Mouse (Mus musculus) mouse trophoblast stem cell (cell line): ENCODE results near the gene Galk1.

Experiments used
- in situ Hi-C, 2 experiments: fragments of 300-500 bp; cut with MseI, MboI; formaldehyde crosslinking; loops; 2 replicates in 1 of 2; 3 replicates in 1 of 2; pipeline ENCODE4 v1.15.1; 2025

Gene Galk1

GRCm38 (mm10) chr11:116011529-116012261 lies 824 bp downstream of the Galk1 start:
- in situ Hi-C loops = no loop called here

GRCm38 (mm10) chr11:116010948-116011347 lies 1.6 kb downstream of the Galk1 start:
- in situ Hi-C loops = no loop called here

GRCm38 (mm10) chr11:116010146-116010545 lies 2.4 kb downstream of the Galk1 start:
- in situ Hi-C loops = no loop called here

GRCm38 (mm10) chr11:116009661-116010060 lies 2.9 kb downstream of the Galk1 start:
- in situ Hi-C loops = no loop called here

- in situ Hi-C loops = no loop called here
Measured at GRCm38 (mm10) chr11:116008832-116009375, 3.6 kb downstream of the Galk1 start.

GRCm38 (mm10) chr11:116008411-116008810 lies 4.1 kb downstream of the Galk1 start:
- in situ Hi-C loops = no loop called here

- in situ Hi-C loops = no loop called here
Measured at GRCm38 (mm10) chr11:116007095-116007850, 5.2 kb downstream of the Galk1 start.

- in situ Hi-C loops = no loop called here
Measured at GRCm38 (mm10) chr11:116005701-116006419, 6.7 kb downstream of the Galk1 start.

- in situ Hi-C loops = no loop called here
Measured at GRCm38 (mm10) chr11:116004840-116005700, 7.4 kb downstream of the Galk1 start.

GRCm38 (mm10) chr11:116004186-116004823 lies 8.2 kb downstream of the Galk1 start:
- in situ Hi-C loops = no loop called here

GRCm38 (mm10) chr11:116002894-116003293 lies 9.6 kb downstream of the Galk1 start:
- in situ Hi-C loops = no loop called here

GRCm38 (mm10) chr11:116001725-116002124 lies 10.8 kb downstream of the Galk1 start:
- in situ Hi-C loops = no loop called here

GRCm38 (mm10) chr11:116000607-116001006 lies 11.9 kb downstream of the Galk1 start:
- in situ Hi-C loops = no loop called here

- in situ Hi-C loops = loop anchor here (5.0 kb wide), 2 partner anchors 57 to 62 kb away; no protein-coding TSS in a partner anchor
Measured at GRCm38 (mm10) chr11:115999538-116000143, 12.9 kb downstream of the Galk1 start.

- in situ Hi-C loops = loop anchor here (5.0 kb wide), 2 partner anchors 57 to 62 kb away; no protein-coding TSS in a partner anchor
Measured at GRCm38 (mm10) chr11:115999027-115999426, 13.5 kb downstream of the Galk1 start.

GRCm38 (mm10) chr11:115997662-115998061 lies 14.9 kb downstream of the Galk1 start:
- in situ Hi-C loops = loop anchor here (5.0 kb wide), 2 partner anchors 55 to 60 kb away; no protein-coding TSS in a partner anchor

- in situ Hi-C loops = loop anchor here (5.0 kb wide), 2 partner anchors 55 to 60 kb away; no protein-coding TSS in a partner anchor
Measured at GRCm38 (mm10) chr11:115997047-115997446, 15.5 kb downstream of the Galk1 start.

- in situ Hi-C loops = loop anchor here (5.0 kb wide), 2 partner anchors 53 to 58 kb away; no protein-coding TSS in a partner anchor
Measured at GRCm38 (mm10) chr11:115995256-115995655, 17.3 kb downstream of the Galk1 start.

- in situ Hi-C loops = no loop called here
Measured at GRCm38 (mm10) chr11:115992098-115992497, 20.4 kb downstream of the Galk1 start.

GRCm38 (mm10) chr11:115989686-115990085 lies 22.8 kb downstream of the Galk1 start:
- in situ Hi-C loops = no loop called here
